Mouse (Mus musculus) B cell, adult 2 months (primary cell): ENCODE data around the gene Sp7.
A peak's percentile ranks its signal among the peaks of the same experiment; 100 is the strongest.

Experiments
- DNase-seq, 2 experiments: peaks; one replicate each; pipeline ENCODE4 v3.0.0; 2022

Gene Sp7

DNA sequence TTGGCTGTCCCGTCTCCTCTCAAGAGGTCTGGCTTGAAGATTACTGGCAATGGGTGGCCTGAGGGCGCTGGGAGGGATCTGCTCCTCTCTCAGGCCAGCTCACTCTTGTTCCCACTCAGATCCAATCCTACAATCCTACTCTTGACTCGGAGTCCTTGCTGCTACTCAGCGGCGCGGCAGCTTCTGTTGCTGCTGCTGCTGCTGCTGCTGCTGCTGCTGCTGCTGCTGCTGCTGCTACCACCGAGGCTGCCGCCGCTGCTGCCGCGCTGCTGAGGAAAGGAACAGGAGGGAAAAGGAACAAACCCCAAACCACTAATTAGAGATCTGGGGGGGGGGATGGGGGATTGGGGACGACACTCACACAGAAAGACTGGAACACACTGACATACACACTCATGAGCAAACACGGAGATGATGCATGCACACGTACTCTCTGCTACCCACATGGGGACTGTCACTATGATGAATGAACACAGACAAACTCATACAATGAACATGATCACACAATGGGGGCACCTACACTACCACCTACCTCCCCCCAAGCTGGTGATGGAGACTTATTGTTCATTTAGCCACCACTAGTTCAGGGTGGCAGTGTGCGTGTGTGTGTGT, at the start of gene Sp7:
Gene Sp7 (minus strand): TSS at position 450 of the 612 bp plus-strand sequence.
- no peak for DNase-seq

DNA sequence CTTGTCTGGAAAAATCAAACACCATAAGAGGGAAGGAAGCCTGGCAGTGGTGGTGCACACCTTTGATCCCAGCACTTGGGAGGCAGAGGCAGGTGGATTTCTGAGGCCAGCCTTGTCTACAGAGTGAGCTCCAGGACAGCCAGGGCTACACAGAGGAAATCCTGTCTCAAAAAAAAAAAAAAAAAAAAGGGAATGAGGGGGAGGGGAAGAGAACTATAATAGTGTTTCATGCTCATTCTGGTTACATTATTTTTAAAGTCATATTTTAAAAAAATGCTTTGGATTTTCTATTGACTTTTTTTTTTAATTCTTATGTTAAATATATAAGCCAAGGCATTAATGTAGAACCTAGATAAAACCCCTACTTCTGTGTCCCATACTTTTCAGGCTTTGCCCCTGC, 46.7 kb upstream of the Sp7 start:
- no peak for DNase-seq

DNA sequence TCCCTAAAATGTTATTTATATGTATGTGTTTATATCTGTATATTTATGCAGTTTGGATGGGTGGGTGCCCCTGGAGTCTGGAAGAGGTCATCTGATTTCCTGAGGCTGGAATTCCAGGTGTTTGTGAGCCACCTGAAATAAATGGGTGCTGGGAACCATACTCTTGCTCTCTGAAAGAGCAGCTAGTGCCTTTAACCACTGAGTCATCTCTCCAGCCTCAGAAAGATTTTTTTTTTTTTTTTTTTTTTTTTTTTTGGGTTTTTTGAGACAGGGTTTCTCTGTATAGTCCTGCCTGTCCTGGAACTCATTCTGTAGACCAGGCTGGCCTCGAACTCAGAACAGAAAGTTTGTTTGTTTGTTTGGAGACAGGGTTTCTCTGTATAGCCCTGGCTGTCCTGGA, 44.1 kb upstream of the Sp7 start:
- no peak for DNase-seq

DNA sequence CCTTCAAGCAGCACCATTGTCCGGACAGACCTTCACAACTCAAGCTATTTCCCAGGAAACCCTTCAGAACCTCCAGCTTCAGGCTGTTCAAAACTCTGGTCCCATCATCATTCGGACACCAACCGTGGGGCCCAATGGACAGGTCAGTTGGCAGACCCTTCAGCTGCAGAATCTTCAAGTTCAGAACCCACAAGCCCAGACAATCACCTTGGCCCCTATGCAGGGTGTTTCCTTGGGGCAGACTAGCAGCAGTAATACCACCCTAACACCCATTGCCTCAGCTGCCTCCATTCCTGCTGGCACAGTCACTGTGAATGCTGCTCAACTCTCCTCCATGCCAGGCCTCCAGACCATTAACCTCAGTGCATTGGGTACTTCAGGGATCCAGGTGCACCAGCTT, 42.3 kb upstream of the Sp7 start:
- no peak for DNase-seq

DNA sequence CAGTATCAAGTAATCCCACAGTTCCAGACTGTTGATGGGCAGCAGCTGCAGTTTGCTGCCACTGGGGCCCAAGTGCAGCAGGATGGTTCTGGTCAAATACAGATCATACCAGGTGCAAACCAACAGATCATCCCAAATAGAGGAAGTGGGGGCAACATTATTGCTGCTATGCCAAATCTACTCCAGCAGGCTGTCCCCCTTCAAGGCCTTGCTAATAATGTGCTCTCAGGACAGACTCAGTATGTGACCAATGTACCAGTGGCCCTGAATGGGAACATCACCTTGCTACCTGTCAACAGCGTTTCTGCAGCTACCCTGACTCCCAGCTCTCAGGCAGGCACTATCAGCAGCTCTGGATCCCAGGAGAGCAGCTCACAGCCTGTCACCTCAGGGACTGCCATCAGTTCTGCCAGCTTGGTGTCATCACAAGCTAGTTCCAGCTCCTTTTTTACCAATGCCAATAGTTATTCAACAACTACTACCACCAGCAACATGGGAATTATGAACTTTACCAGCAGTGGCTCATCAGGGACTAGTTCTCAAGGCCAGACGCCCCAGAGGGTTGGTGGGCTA, 41.7 kb upstream of the Sp7 start:
- peak; percentile 12 for DNase-seq

DNA sequence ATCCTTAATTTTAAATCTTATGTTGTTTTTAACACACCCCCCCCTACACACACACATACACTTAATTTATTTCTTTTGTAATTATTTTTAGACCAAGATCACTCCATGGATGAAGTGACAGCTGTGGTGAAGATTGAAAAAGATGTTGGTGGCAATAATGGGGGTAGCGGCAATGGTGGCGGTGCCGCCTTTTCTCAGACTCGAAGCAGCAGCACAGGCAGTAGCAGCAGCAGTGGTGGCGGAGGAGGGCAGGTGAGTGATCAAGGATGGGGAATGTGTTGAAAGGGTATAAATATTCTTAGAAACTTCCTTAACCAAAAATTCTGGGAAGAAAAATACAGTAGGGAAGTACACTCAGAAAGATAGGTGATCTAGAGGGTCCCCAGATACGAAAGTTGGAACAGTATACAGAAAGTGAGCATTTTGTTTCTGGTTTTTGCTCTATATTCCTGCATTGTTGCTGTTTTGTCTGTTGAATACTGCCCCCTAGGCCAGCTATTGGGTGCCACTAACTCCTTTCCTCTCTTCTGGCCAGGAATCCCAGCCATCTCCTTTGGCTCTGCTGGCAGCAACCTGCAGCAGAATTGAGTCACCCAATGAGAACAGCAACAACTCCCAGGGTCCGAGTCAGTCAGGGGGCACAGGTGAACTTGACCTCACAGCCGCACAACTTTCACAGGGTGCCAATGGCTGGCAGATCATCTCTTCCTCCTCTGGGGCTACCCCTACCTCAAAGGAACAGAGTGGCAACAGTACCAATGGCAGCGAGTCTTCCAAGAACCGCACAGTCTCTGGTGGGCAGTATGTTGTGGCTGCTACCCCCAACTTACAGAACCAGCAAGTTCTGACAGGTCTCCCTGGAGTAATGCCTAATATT, 40.9 kb upstream of the Sp7 start:
- no peak for DNase-seq

DNA sequence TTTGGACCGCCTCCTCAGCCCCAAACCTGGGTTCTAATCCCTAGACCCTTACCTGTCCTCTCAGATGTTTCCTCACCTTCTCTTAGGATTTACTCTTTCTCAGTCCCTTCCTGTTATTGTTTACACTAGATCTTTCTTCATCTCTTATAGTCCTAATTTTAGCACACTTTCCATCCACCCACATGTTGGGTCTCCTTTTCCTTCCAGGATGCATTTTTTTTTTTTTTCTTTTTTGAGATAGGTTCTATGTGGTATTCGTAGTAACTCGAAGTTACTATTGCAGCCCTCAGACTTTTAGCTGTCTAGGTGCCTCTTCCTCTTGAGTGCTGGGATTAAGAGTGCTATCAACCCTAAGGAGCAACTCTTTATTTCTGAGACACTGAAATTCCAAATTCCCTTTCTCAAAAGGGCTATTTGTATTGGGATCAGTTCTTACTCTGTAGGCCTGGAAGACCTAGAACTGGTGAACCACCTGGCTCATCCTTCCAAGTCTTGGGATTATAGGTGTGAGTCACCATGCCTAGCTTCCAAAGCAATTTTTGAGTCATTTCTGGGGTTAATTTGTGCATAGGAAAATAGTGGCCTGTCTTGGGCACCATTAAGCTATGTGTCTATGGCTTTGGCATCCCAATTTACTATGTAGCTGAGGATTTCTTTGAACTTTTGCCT, 40.1 kb upstream of the Sp7 start:
- no peak for DNase-seq

DNA sequence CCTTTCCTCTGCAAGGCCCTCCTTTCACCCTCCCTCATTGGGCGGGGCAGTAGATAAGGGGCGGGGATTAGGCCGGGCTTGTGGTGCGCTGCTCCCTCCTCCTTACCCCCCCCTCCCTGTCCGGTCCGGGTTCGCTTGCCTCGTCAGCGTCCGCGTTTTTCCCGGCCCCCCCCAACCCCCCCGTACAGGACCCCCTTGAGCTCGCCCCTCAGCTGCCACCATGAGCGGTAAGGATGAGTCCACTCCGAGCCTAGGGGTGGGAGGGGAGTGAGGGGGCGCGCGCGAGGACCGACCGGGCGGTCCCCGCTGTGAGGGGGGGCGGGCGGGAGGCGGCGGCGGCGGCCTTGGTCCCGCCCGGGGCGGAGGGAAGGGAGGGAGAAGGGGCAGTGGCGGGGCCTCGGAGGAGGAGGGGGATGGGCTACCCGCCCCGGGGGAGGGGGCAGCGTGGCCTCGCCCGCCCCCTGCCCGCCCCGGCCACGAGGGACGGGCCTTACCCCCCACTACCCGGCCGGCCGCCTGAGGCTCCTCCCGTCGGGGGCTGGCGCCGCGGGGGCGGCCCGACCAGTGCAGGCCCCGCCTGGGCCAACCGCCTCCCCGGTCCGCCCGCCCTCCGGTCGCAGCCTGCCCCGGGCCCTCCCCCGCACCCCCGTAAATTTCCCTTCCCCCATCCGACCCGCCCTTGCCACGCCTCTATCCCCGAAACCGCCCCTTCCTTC, 39.4 kb upstream of the Sp7 start:
- DNase-seq: peak; percentile 81

DNA sequence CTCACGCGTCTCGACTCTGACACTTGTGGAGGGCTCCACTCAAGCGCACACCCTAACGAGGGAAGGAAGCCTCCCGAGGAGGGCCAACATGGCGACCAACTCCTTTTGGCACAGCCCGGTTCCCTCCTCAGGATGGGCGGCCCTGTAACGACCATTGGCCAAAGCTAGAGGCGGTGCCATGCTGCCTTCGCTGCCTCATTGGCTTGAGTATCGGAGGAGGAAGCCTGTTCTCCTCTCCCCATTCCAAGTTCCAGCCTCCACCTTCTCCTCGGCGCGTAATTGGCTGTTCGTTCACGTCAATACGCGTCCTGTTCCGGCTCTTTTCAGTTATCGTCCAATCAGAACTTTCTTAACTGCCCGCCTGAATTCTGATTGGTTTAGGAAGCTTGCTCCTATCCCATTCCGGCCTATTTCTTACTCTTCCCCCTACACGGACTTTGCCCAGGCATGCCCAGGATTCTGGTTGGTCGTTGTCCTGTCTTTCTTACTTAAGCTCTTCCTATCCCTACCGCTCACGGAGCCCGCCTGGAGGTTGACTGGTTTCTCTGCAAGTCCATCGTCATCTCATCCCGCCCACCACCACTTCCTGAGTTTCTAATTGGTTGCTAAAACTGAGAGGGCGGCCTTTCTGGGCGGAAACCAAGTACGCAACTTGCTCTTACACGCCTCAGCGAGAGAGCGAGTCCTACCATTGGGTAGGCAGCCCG, 38.7 kb upstream of the Sp7 start, which contains the start of gene Sp1:
Gene Sp1 (plus strand): TSS at position 655 of the 707 bp plus-strand sequence.
- peak; percentile 98 to 99 for DNase-seq

DNA sequence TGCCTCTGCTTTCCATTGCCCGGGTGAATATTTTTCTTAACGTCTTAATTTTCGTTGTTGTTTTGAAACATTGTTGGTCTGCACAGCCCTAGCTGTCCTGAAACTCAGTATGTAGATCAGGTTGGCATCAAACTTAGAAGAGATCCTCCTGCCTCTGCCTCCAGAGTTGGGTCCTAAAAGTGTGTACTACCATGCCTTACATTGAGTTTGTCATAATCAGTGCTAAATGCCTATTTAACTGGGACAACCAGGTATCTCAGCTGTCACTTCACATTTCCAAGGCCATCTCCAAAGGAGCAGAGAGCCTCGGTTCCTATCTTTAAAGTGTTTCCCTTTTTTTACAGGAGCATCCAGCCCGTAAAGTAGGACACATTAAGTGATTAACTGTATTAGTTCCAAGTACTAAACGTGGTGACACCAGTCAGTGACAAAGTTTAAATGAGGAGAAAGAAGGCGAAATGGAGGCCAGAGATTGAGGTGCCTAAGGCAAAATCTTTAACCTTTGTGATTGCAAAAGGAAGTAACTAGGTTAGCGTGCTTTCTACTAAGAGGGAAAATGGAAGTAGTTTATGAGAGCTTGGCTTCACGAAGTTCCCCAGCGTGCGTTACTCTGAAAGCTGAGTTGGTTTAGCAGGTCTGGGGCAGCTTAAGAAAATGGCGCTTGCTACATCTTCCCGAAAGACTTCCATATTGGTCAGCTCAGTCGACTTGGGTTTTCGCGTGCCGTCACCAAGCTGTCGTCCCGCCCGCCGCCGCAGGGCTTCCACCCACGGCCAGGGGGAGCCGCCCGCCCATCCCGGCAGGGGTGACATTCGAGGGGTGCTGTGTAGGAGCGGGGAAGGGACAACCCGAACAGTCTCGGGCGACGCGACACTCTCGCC, 37.9 kb upstream of the Sp7 start:
- peak in 1 of 2 experiments; percentile 27 for DNase-seq

DNA sequence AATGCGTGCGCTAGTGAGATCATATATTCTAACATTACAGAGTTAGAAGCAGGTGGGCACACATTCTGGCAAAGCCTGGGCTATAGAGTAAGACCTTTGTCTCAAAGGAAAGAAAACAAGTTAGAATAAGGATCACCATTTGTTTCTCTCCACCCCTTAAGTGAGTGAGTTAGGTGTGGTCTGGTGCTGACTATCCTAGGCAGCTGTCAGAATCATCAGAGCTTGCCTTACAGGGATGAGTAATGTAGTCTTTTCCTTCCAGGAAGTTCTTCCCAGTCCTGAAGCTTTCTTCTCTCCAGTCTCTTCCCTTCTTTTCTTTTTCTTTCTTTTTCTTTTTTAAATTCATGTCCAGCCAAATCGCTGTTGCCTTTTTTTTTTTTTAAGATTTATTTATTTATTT, 35.2 kb upstream of the Sp7 start:
- DNase-seq: no peak

DNA sequence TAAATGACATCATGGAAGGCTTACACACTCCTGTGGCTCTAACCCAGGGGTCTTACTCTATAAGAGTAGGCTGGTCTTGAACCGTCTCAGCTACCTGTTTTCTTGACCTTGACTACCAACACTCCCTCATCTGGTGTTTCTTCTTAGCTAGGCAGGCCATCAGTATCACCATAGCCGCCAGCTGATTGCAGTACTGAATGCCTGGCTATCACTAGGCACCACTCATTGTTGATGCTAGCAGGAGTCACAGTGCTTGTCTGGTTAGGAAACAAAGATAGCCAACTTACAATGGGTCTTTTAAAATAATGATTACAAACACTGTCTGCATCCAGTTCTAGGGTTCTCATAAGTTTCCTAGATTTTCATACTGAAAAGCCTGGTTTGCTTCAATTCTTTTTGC, 34.3 kb upstream of the Sp7 start:
- no peak for DNase-seq

DNA sequence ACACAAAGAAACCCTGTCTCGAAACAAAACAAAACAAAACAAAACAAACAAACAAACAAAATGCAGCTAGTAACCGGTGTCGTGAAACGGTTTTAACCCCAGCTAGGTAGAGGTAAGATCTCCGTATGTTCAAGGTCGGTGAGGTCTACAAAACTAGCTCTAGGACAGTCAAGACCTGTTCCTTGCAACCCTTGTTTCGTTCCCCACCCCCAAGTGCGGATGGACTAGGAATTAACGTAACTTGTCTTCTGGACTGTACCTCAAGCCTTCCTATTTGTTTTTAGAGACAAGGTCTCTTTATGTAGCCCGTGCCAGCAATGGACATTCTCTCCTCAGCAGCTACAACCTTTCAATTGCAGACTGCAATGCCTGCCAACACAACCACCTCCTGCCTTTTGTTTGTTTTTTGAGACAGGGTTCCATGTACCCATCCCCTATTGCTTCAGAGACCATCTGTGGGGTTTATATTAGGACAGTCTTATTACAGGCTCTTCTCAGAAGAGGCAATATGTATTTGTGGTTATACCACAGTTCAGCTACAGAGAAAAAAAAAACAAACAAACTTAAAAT, 33.6 kb upstream of the Sp7 start:
- no peak for DNase-seq

DNA sequence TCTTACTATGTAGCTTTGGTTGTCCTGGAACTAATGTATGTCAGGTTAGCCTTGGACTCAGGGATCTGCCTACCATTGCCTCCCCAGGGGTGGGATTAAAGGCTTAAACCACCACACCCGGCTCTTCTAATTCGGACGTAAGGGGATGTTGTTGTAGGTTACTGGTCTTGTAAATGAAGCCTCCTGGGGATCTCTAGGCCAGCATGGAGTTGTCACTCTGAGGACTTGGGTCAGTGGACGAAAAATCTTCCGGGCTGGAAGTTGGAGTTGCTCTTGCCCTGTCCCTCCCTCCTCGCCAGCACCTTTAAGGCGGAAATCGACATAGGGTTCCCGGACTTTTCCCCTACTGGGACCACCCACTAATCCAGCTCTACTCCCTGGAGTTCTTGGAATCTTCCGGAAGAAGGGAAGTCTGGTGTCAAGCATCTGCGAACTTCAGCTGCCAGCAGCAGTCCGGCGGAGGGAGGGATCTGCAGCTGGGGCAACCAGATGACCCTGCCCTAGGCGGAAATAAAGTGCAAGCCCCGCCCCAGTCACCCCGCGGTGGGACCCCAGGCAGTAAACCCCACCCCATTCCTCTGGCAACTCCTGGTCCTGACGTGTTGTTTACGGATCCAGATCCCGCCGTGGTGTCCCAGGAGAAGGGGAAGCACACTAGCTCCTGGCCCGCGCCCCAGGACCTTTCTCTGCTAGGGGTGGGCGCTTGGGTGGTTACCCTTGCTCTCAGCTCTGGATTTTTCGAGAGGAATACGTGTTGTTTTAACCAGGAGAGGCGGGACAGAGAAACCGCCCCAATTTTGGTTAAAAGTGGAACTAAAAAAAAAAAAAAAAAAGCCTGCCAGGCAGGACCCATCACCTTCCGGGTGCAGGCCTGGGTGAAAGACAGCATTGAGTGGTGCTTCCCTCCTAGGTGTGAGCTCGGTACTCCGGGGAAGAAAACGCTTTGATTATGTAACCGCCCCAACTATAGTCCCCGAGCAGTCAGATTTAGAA, 32.5 kb upstream of the Sp7 start:
- peak; percentile 68 to 70 for DNase-seq

DNA sequence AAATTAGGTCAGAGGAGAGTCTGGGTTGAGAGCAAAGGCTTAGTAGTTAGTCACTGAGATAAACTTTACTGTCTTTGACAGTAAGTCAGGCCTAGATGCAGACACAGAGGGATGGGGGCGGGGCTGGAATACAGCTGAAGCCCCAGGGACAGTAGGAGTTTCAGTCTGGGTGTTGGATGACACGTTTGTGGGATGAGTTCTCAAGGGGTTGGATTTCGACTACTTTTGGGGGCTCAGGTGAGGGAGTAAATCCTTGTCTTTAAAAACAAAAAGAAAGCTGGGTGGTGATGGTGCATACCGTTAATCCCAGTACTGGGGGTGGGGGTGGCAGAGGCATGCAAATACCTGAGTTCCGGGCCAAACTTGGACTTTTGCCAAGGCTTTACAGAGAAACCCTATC, 31.6 kb upstream of the Sp7 start:
- DNase-seq: peak in 1 of 2 experiments; percentile 11

DNA sequence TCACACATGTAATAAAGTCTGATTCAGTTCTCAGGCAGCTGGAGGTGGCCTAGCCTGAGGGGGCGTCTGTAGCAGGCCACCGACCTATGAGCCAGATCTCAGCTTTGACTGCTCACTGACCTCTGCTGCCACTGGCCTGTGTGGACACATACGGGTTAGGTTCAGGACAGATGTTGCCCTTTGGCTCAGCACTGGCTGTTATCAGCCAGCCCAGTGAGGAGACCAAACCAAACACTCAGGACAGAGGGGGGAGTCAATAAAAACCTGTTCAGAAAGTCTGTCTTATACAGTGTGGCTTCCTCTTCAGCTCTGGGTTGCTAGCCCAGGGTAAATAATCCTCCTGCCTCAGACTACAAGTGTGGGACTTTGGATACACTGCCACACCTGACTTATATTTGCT, 28.1 kb upstream of the Sp7 start:
- no peak for DNase-seq

DNA sequence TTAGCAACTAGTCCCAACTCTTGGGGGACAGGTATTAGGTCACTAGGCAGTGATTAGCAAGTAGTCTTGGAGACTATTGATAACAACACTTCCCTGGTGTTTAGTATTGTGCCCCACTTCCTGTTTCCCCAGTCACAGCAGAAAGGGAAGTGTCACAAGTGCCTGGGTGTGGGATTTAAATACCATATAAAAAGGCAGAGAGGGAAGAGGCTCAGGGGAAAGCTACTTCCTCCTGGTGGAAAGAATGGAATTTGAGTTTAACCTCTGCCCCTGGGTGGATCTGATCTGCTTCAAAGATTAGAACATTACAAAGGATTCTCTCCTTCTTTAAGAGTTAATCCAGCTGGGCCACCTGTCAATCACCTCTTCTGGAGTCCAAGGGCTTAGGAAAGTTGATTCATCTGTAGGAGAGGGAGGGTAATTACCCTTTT, 26.6 kb upstream of the Sp7 start:
- DNase-seq: peak; percentile 20 to 38

DNA sequence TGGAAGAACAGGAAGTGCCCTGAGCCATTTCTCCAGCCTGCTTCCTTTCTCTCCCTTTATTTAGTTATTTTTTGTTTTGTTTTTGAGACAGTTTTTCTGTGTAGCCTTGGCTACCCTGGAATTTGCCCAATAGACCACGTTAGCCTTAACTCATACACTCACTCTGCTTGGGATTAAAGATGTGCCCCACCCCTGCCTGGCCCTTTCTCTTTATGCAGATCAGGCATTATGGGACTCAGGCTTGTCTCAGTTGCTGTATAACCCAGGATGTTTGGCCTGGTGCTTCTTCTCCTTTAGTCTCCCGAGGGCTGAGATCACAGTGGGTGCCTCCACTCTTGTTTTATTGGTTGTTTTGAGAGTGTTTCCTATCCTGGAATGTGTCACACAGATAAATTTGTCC, 25.5 kb upstream of the Sp7 start:
- DNase-seq: no peak

DNA sequence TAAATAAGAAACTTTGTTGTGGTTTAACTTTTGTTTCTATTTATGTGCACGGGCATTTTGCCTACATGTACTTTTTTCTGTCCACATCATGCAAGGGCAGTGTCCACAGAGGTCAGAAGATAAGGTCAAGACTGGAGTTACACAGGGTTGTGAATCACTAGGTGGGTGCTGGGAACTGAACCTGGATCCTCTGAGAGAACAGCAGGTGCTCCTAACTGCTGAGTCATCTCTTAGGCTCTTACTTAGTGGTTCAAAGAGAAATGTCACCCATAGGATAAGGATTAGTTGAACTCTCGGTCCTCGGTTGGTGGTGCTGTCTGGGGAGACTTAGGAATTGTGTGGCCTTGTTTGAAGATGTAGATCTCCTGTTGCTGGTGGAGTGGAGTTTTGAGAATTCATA, 22.0 kb upstream of the Sp7 start:
- DNase-seq: no peak
